Mouse (Mus musculus): ENCODE results near the gene Ptprm. TPM values are rescaled to one million over a fixed set of nuclear protein-coding genes. Genes with fewer than 3 reads are reported as not detected.

Ptprm gene
- polyA plus RNA-seq, 1 experiment from 2014 or later, result 10.3 TPM

Small RNA genes within 50 kb of the gene (microRNA-seq; reads per million reads assigned to microRNA genes)
- not detected for gene Mir5709 (ENCODE audit: borderline number of aligned reads)
